Mouse (Mus musculus): ENCODE results near the gene Topbp1. TPM values are rescaled to one million over a fixed set of nuclear protein-coding genes. Genes with fewer than 3 reads are reported as not detected.
A peak's percentile ranks its signal among the peaks of the same experiment; 100 is the strongest.
"Not testable (repeated sequence)": the region's sequence is repeated elsewhere in the genome, so short reads cannot be mapped to it uniquely, and the experiment has no call there.

Gene Topbp1
- polyA plus RNA-seq, 1 experiment from 2014 or later = 57.7 TPM

GRCm38 (mm10) chr9:103302239-103302638 is 2.8 kb upstream of the Topbp1 start:
- H3K27me3 ChIP-seq = no peaks in the 10 kb centered on the region
- H3K4me3 ChIP-seq = no peak overlapping the region
- peaks cover 3% of the 10 kb centered on the region; the same call in 1 of the 2 replicates for H3K36me3 ChIP-seq
- no peak overlapping the region for H3K9ac ChIP-seq
- no peak overlapping the region for H3K4me2 ChIP-seq
- H3K27ac ChIP-seq = no peak overlapping the region
- H3K4me1 ChIP-seq = peaks cover 4% of the 10 kb centered on the region; the same call in 1 of the 2 replicates
- ATAC-seq (ENCODE audit: insufficient number of reproducible peaks, low FRiP score, low TSS enrichment, low read depth) = no peak
- WGBS = 78% methylated on average over 4 of the region's 4 CpGs
- no peaks in the 10 kb centered on the region for H3K9me3 ChIP-seq

GRCm38 (mm10) chr9:103302666-103303065 is 2.3 kb upstream of the Topbp1 start:
- Histone ChIP-seq H3K4me1 (peaks cover 4% of the 10 kb centered on the region; the same call in 1 of the 2 replicates), H3K9me3 (no peaks in the 10 kb centered on the region), H3K36me3 (peaks cover 3% of the 10 kb centered on the region; the same call in 1 of the 2 replicates), H3K27me3 (no peaks in the 10 kb centered on the region), H3K4me2 (no peak overlapping the region), H3K4me3 (no peak overlapping the region), H3K9ac (no peak overlapping the region), H3K27ac (no peak overlapping the region)
- WGBS = 58% methylated on average over 3 of the region's 3 CpGs
- peak; percentile 31; the same call in 1 of the 2 replicates for ATAC-seq (ENCODE audit: insufficient number of reproducible peaks, low FRiP score, low TSS enrichment, low read depth)

GRCm38 (mm10) chr9:103305332-103306041 is 472 bp downstream of the Topbp1 start:
- Histone ChIP-seq H3K36me3 (peaks cover 23% of the 10 kb centered on the region), H3K27me3 (no peaks in the 10 kb centered on the region), H3K9me3 (no peaks in the 10 kb centered on the region), H3K27ac (peak overlapping the region; percentile 83), H3K4me3 (peak overlapping the region; percentile 81), H3K4me1 (peaks cover 4% of the 10 kb centered on the region; the same call in 1 of the 2 replicates), H3K4me2 (peak overlapping the region; percentile 74), H3K9ac (peak overlapping the region; percentile 81)
- peak; percentile 59 for ATAC-seq (ENCODE audit: insufficient number of reproducible peaks, low FRiP score, low TSS enrichment, low read depth)
- WGBS = under 1% methylated on average over 40 of the region's 40 CpGs

GRCm38 (mm10) chr9:103309832-103310231 is 4.8 kb downstream of the Topbp1 start:
- H3K9ac ChIP-seq = no peak overlapping the region
- no peaks in the 10 kb centered on the region for H3K9me3 ChIP-seq
- no peaks in the 10 kb centered on the region for H3K27me3 ChIP-seq
- peaks cover 4% of the 10 kb centered on the region; the same call in 1 of the 2 replicates for H3K4me1 ChIP-seq
- WGBS = 88% methylated on average over 6 of the region's 6 CpGs
- H3K4me2 ChIP-seq = no peak overlapping the region
- no peak overlapping the region for H3K4me3 ChIP-seq
- H3K27ac ChIP-seq = no peak overlapping the region
- ATAC-seq (ENCODE audit: insufficient number of reproducible peaks, low FRiP score, low TSS enrichment, low read depth) = no peak
- peaks cover 52% of the 10 kb centered on the region for H3K36me3 ChIP-seq

GRCm38 (mm10) chr9:103324678-103325077 is 19.7 kb downstream of the Topbp1 start:
- H3K4me1 ChIP-seq = no peaks in the 10 kb centered on the region
- WGBS = 92% methylated on average over 1 of the region's 2 CpGs
- H3K4me2 ChIP-seq = no peak overlapping the region

GRCm38 (mm10) chr9:103326449-103326848 is 21.4 kb downstream of the Topbp1 start:
- Histone ChIP-seq H3K4me2 (no peak overlapping the region), H3K27ac (no peak overlapping the region), H3K4me1 (no peaks in the 10 kb centered on the region), H3K9ac (no peak overlapping the region), H3K9me3 (no peaks in the 10 kb centered on the region), H3K27me3 (no peaks in the 10 kb centered on the region), H3K36me3 (peaks cover 77% of the 10 kb centered on the region), H3K4me3 (no peak overlapping the region)
- no peak for ATAC-seq (ENCODE audit: insufficient number of reproducible peaks, low FRiP score, low TSS enrichment, low read depth)
- 86% methylated on average over 9 of the region's 9 CpGs for WGBS

More at GRCm38 (mm10) chr9:103324678-103325077, 19.7 kb downstream of the Topbp1 start:
- no peak overlapping the region for H3K4me3 ChIP-seq
- no peak for ATAC-seq (ENCODE audit: insufficient number of reproducible peaks, low FRiP score, low TSS enrichment, low read depth)
- no peak overlapping the region for H3K9ac ChIP-seq
- no peak overlapping the region for H3K27ac ChIP-seq
- peaks cover 86% of the 10 kb centered on the region for H3K36me3 ChIP-seq
- H3K9me3 ChIP-seq = no peaks in the 10 kb centered on the region
- H3K27me3 ChIP-seq = no peaks in the 10 kb centered on the region

- Histone ChIP-seq H3K9me3 (no peaks in the 10 kb centered on the region), H3K36me3 (peaks cover 76% of the 10 kb centered on the region), H3K4me3 (no peak overlapping the region), H3K27ac (no peak overlapping the region), H3K4me2 (no peak overlapping the region), H3K4me1 (no peaks in the 10 kb centered on the region), H3K27me3 (no peaks in the 10 kb centered on the region), H3K9ac (no peak overlapping the region)
- WGBS = 87% methylated on average over 6 of the region's 6 CpGs
- no peak for ATAC-seq (ENCODE audit: insufficient number of reproducible peaks, low FRiP score, low TSS enrichment, low read depth)
Measured at GRCm38 (mm10) chr9:103332663-103333062, 27.6 kb downstream of the Topbp1 start.

GRCm38 (mm10) chr9:103336912-103337311 is 31.9 kb downstream of the Topbp1 start:
- Histone ChIP-seq H3K4me2 (no peak overlapping the region), H3K9me3 (no peaks in the 10 kb centered on the region), H3K9ac (no peak overlapping the region), H3K4me1 (no peaks in the 10 kb centered on the region), H3K36me3 (peaks cover 81% of the 10 kb centered on the region), H3K27me3 (no peaks in the 10 kb centered on the region), H3K4me3 (no peak overlapping the region), H3K27ac (no peak overlapping the region)
- ATAC-seq (ENCODE audit: insufficient number of reproducible peaks, low FRiP score, low TSS enrichment, low read depth) = no peak

- no peaks in the 10 kb centered on the region for H3K27me3 ChIP-seq
- no peaks in the 10 kb centered on the region for H3K4me1 ChIP-seq
- H3K27ac ChIP-seq = no peak overlapping the region
- no peak overlapping the region for H3K4me2 ChIP-seq
- no peak overlapping the region for H3K4me3 ChIP-seq
- no peaks in the 10 kb centered on the region for H3K9me3 ChIP-seq
- ATAC-seq (ENCODE audit: insufficient number of reproducible peaks, low FRiP score, low TSS enrichment, low read depth) = no peak
- 75% methylated on average over 4 of the region's 4 CpGs for WGBS
- H3K9ac ChIP-seq = no peak overlapping the region
- H3K36me3 ChIP-seq = peaks cover 57% of the 10 kb centered on the region
Measured at GRCm38 (mm10) chr9:103347045-103347444, 42.0 kb downstream of the Topbp1 start.

- WGBS = 85% methylated on average over 1 of the region's 1 CpGs
- Histone ChIP-seq H3K9me3 (no peaks in the 10 kb centered on the region), H3K36me3 (peaks cover 55% of the 10 kb centered on the region), H3K27me3 (no peaks in the 10 kb centered on the region), H3K9ac (no peak overlapping the region), H3K27ac (no peak overlapping the region), H3K4me2 (no peak overlapping the region), H3K4me3 (no peak overlapping the region), H3K4me1 (no peaks in the 10 kb centered on the region)
- no peak for ATAC-seq (ENCODE audit: insufficient number of reproducible peaks, low FRiP score, low TSS enrichment, low read depth)
Measured at GRCm38 (mm10) chr9:103347996-103348490, 43.0 kb downstream of the Topbp1 start.

GRCm38 (mm10) chr9:103348791-103349190 is 43.8 kb downstream of the Topbp1 start:
- Histone ChIP-seq H3K4me3 (no peak overlapping the region), H3K27ac (no peak overlapping the region), H3K27me3 (no peaks in the 10 kb centered on the region), H3K9me3 (no peaks in the 10 kb centered on the region), H3K4me1 (no peaks in the 10 kb centered on the region), H3K36me3 (peaks cover 50% of the 10 kb centered on the region), H3K9ac (no peak overlapping the region), H3K4me2 (no peak overlapping the region)
- ATAC-seq (ENCODE audit: insufficient number of reproducible peaks, low FRiP score, low TSS enrichment, low read depth) = no peak

GRCm38 (mm10) chr9:103353500-103354260 is 48.7 kb downstream of the Topbp1 start:
- ATAC-seq (ENCODE audit: insufficient number of reproducible peaks, low FRiP score, low TSS enrichment, low read depth); H3K4me2 ChIP-seq; H3K9ac ChIP-seq; H3K27ac ChIP-seq; H3K4me3 ChIP-seq; H3K27me3 ChIP-seq; H3K4me1 ChIP-seq; H3K9me3 ChIP-seq: not testable (repeated sequence)
- 78% methylated on average over 7 of the region's 7 CpGs for WGBS
- H3K36me3 ChIP-seq = peaks cover 52% of the 10 kb centered on the region
